Mouse (Mus musculus): Measurements from ENCODE around the gene Cep63.

The Cep63 gene

DNA sequence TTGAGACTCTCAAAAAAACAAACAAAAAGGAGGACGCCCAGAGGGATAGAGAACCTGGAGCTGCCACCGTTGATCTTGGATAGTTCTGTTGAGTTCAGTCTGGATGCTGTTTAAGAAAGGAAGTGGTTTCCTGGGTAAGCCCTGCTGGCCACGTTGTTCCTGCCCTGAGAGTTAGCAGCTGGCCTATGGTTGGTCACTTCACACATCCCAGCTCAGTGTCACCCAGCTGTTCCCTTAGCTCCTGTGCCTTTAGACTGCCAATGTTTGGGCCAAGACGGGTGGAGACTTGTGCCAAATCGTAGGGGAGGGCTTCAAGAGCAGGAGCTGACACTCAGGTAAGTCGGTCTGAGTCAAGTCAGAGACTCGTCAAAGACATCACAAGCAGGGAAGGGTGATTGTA is 2.7 kb upstream of the Cep63 start:
- no peak for DNase-seq

DNA sequence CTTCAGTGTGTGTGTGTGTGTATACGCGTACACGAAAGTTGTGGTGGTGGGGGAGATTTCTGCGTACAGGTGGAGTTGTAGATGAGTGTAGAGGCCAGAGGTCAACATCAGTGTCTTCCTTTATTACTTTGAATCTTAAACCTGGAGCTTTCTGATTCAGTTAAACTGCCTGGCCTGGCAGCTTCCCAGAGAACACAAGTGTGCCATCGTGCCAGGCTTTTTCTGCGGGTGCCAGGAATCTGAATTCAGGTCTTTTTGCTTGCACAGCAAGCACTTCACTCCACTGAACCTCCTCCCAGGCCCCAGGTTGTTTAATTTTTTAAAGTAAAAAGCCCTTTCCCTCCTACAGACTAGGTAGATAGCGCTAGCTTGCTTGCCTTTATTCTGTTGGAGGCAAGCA is 1.1 kb upstream of the Cep63 start:
- DNase-seq = peak; percentile 50

DNA sequence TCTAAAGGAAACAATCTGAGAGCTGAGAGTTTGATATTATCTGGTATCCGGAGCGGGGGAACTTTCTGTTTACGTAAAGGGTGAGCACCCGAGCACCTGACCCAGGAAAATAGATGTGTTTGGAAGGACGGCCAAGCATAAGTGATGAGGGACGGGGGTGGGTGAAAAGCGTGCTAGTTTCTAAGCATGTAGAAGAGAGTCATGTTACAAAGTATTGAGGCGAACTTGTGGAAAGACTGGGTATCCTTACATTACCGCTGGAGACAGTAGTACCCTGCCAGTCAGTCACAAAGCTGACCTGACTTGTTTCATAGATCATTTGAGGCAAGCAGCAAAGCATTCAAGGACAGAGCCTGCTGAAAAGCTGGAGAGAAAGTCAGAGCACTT is 498 bp upstream of the Cep63 start:
- no peak for DNase-seq

DNA sequence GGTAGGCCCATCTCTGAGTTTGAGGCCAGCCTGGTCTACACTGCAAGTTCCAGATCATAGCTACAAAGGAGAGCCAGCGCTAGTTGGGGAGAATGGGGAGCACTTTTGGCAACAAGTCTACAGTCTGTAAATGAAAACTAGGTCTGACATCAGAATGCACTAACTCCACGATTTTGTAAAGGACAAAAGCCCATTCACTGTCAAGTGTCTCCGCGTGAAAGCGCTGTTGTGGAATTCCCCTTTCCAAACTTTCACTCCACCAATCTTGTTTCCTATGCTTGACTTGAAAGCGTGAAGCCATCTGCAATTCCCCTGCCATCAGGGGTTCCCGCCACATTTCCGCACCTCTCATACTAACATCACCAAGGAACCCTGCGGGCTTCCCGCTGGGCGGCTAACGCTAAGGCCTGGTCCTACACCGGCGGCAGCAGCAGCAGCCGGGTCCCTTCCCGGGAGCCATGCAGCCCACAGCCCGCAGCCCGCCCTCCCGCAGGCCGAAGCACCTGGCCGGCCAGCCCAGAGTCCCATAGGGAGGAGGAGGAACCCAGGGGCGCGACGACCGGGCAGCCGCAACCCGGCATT is 842 bp downstream of the Cep63 start:
- DNase-seq = no peak

DNA sequence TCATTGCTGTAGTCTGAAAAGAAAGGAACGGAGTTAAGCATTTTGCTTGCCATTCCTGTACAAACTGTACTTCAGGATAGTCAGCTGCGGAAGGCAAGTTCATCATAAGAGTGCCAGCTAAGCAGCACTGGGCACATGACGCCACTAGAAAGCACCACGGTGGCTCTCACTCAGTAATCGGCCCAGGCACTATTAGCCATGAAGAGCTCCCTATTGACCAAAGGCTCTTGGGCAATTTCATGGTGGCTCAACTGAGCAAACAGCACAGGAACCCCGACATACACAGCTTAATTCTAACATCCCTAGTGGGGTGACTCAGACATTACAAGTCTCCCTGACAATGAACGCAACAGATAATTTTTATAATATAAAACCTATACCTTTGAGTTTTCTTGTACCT is 2.8 kb downstream of the Cep63 start:
- DNase-seq = no peak

DNA sequence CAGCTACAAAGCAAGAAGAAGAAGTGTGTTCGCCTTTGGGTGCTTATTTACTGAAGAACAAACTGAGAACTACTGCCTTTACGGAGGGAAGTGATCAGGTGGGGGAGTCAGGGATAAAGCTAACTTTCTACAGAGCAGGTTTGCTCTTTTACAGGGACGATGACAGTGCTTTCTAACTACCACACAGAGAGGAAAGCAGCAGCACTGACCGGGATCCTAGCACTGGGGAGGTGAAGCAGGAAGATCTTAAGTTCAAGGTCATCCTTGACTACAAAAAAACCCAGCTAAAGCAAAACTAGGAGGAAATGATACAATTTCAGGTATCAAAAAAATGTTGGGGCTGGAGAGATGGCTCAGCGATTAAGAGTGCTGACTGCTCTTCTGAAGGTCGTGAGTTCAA is 3.5 kb downstream of the Cep63 start:
- DNase-seq = no peak

DNA sequence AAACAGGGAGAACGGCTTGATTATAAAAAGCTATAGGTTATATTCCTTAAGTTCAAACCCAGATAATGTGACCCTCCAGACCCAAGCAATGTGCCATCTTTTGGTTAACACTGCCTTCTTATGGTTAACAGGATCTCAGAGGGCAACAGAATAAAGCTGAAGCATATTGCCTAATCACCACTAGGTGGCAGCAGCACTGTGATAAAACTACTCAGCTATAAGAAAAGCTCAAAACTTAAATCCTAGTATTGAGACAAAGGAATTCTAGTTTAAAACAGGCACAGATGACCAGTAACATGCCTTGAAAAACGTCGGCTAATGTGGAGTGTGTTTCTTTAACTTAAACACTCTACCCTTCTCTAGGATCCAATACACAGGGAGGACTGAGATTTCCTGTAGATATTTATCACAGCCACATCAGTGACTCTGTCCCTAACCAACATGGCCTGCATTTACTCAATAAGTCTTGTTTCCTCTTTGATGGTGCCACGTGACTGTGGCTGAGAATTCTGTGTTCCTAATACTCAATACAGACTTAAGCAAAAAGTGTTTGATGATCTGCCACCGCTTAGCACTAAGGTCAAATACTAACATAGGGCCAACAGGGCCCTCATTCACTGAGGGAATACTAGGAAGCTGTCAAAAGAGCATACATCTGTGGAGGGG is 4.0 kb downstream of the Cep63 start:
- no peak for DNase-seq

DNA sequence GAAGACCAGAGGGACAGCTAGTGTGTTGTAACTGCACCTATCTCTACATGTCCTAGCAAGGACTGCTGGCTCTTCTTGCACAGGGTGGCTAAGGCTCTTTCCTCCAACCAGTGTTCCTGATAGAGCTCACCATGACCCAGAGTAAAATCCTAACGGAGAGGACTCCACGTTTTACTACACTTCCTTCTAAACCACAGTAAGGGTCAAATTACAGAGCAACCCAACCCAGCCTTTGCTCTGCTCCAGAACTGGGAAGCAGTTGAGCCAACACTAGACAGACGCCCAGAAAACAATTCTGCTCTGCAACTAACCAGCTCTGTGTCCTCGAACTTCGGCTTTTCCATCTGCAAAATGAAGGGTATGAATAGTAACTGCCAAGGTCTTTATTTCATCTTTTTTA is 4.9 kb downstream of the Cep63 start:
- DNase-seq = no peak

DNA sequence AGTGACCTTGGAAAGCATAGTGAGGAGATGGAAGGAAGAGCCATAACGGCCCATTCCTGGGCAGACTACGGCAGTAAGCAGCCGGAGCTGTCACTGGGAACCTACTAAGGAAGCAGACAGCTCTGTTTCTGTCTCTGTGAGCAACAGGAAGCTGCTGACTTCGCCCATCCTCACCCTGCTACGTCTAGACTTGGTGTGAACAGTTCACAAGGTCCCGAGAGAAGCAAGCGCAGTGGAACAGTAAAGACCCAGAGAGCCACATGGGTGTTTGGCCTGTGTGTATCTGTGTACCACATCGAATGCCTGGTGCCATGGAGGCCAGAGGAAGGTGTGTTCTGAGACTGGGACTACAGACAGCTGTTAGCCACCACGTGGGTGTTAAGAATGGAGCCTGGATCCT is 10.1 kb downstream of the Cep63 start:
- no peak for DNase-seq

DNA sequence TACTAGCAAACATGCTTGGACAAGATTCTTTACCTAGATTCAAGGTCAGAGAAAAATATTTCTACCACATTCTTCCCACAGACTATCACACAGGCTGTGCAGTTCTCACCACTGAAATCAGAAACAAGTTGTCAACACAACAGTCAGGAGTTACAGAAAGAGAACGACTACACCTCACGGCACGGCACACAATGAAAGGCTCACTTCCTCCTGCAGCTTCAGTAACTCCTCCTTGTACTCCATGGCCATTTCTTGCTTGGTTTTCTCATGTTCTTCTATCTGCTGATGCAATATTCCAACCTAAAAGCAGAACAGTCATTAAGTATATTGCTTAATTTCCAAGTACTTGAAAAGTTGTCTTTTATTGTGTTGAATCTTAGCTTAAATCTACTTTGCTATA is 11.3 kb downstream of the Cep63 start:
- DNase-seq = no peak

DNA sequence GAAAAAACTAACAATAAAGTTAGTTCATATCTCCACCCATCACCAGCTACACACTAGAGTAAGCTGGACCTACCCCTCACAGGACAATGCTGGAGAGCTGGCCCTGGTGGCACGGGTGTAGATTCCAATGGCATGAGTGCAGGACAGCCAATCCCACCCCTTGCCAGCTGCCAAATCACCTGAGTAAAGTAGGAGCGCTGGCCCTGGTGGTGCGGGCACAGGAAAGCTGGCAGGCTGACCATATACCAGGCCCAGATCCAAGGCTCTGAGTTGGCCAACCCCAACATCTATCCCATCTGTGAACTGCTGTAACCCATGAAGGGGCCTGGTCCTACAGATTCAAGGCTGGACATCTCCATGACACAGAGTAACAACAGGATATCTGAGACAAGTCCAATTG is 17.1 kb downstream of the Cep63 start:
- DNase-seq = no peak

DNA sequence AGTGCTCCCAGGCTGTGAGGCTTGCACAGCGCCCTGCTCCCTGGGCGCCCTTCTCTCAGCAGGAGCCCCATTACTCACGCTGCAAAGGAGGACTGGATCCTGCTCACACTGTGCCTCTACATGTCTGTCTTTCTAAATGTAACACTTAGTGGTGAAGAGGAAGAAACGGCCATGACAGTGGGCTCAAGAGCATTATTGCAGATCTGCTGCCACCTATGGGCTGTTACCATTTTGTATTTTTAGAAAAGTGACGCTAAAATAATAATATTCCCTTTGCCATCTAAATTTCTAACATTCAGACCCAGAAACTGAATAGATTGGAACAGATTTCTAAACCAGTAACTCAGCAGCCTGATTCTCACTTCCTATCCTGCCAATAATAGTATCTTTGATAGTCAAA is 18.9 kb downstream of the Cep63 start:
- no peak for DNase-seq

DNA sequence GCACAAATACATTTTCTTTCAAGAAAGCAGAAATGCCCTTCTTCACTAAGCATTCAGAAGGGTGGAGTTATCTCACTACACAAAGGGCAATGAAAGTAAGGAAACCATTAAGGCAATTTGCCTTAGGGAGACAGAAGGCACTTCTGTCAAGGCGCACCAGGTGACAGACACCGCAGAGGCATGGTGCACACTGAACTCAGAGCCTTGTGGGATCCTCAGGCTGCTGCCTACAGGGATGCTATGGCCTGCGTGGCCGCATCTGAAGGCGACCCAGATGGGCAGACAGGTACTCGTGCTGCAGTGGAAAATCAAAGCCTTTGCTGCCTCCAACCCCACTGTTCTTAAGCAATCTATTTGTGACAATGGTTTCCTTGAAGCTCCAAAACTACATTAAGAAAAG is 21.2 kb downstream of the Cep63 start:
- no peak for DNase-seq

DNA sequence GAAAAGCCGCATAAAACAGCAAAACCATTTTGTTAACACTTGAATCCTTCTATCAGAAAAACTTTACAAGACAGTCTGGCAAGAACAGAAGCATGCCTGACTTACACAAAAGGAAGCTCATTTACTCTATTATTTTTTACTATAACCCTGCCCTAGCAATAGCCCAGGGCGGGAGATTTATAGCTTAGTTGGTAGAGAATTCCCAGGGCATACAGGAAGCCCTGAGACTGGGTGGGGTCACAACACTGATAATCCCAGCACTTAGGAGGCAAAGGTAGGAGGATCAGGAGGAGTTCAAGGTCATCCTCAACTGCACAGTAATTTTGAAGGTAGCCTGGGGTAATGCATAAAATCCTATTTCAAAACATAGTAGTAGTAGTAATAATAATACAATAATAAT is 24.7 kb downstream of the Cep63 start:
- no peak for DNase-seq

DNA sequence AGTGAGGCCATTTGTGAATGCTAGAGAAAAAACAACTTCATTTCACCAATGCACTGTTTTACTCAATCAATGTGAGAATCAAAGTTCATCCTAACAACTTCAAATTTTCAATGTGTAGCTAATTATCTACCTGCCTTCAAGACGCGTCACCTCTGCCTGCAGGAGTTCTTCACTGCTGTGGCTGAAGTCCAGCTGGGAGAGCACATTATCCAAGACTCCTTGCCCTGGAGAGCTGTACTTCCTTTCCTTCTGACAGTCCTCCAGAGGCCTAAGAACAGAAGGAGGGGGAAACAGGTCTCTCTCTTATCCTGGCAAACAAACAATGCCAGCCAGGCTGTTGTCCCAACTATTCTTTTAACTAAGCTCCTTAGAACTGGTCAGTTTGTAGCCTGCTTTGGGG is 25.1 kb downstream of the Cep63 start:
- DNase-seq = no peak

DNA sequence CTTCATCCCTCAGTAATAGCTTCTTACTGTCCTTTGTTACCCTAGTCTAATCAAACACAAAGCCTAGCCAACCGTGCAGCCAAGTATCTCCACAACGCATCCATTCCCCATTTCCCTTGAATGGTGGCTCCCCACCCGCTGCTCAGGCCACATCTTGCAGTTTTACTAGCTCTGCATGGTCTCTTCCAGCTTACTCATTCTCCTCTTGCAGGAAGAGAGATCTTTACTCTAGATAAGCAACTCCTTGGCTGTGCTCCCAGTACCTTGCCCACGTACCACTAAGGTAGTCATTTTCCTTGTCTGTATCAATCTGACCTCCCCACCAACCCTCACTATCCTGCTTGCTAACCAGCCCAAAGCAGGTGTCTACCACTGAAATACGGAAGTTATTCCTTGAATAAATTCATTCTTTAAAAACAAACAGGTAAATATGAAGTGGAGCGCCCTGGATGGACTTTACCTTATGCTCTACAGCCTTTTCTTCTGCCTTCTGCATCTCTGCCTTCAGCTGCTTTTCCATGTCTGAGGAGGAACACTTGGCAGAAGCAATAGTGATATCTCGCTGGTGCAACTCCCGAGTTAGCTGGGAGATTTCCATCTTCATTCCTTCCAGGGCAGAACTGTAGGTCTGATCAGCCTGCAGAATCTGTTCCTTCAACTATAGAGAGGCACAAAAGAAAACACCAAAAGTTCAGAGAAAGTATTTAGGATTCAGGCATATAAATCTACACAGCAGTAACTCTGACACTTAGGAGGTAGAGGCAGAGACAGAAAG is 30.5 kb downstream of the Cep63 start:
- DNase-seq = no peak

DNA sequence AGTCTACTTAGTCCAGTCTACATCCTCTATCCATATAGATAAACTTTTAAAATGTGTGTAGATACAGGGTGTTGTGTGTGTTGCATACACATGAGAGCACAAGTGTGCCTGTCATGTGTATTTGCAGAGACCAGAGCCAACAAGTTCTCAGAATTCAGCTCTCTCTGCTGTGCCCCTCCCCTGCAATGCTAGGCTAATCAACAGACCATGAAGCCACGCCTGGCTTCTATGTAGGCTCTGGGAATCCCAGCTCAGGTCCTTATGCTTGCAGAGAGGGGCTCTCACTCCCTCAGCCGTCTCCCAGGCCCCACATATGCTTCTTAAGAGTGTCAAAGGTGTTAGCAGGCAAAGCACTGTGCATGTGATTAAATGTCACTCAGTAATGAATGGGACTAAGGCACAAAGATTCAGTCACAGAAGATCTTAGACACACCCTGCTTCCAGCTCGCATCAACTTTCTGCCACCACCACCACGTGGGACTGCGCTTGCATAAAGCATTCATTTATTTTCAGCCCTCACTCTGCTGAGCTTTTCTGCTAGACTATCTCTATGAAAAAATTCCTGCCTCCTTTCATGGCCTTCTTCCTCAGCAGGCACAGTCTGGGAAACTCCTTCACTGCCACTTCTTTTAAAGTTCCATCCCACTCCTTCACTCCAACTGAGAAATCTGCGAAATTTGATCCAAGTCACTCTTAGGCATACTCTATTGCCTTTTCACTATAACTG is 31.5 kb downstream of the Cep63 start:
- DNase-seq = no peak

DNA sequence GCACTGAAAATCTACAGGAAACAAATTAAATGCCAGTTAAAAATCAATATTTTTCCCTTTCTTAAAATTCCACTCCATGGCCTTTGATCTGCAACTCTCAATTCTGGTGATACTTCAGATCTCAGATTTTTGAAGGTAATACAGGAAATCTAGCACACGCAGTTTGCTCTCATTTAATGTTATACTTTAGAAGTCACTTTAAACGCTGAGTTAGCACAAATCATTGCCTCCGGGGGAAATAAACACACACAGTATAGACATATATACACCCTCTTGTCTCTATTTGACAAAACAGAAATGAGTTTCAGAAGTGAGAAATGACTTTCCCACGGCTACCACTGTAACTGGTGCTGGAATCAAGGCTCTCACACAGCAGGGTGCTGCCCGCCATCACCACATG is 39.0 kb downstream of the Cep63 start:
- DNase-seq = no peak

DNA sequence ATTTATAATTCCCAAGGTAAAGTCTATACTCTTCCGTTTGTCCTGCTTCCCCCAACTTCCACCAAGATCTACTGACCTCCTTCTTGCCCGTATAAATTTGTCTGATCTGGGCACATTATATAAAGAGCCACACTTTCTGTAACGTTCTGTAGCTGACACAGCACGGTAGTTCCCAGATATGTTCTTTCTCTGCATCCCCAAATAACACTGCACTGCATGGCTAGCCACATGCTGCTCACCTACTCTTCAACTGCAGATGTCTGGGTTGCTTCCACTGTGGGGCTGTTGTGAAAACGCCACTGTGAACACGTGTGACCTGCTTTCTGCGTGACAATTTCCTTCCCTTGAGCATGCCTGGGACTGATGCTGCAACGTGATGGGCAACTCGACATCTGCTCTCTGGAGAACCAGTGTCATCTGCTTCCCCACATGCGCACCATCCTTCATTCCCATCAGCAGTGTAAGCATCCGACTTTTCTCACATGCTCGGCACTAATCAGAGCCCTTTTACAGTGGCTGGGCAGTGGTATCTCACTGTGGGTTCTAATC is 44.3 kb downstream of the Cep63 start:
- no peak for DNase-seq

DNA sequence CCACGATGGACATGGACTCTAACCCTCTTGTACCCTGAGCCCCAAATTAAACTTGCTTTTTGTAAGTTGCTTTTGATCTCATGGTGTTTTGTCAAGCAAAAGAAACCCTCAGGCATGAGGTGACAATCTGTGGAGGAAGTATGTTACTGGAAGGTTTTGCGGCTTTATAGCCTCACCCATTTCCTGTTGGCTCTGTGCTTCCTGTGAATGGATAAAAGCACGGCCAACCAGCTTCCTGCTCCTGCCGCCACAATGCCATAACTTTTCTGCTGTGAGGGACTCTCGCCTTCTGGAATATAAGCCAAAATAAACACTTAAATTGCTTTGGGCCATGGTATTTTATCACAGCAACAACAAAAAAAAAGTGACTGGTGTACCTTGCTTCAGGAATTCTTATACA is 48.9 kb downstream of the Cep63 start:
- DNase-seq = no peak

DNA sequence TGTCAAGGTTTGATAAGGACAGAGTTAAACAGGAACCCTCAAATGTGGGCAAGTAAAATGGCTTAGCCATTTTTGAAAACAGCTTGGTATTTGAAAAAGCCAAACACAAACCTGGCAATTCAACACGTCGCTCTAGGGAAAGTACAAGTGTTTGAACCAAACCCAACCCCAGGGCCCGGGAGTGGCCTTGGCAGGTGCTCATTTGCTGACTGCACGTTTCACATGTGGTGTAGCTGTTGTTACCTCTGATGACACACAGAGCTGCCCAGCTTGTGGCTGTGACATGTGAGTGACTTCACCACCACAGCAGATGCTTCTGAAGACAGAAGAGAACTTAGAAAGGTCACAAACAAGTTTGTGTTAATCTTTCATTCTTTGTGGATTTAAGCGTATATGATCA is 53.4 kb downstream of the Cep63 start:
- no peak for DNase-seq

DNA sequence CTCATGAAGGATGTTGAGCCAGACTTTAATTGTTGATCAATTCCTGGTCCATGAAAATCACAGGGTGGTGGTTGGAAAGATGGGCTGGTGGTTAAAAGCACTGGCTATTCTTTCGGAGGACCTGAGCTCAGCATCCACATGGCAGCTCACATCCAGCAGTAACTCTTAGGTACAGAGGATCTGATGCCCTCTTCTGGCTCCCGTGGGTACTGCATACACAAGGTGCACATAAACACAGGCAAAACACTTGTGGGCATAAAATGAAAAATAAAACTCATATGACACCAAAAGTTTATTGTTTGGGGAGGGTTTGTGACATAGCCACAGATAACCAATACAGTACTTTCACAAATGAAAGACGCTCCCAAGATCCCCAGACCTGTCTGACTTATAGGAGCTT is 67.9 kb downstream of the Cep63 start:
- DNase-seq = no peak

DNA sequence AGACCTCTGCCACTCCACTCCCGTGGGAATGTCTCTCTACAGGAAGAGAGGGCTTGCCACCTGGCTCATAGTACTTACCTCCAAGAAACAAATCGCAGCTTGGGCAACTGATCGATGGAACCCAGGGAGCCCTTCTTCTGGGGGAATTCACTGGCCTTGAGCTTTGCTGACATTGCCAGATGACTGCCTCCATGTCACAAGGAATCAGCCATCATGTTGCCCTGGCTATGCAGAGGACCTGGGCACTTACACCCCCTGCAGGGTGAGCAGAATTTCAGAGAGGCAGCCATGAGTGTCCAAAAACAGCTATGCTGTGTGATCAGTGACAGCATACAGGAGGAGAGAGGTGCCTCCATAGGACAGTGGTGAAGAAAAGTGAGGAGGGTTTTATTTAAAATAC is 72.6 kb downstream of the Cep63 start:
- no peak for DNase-seq

DNA sequence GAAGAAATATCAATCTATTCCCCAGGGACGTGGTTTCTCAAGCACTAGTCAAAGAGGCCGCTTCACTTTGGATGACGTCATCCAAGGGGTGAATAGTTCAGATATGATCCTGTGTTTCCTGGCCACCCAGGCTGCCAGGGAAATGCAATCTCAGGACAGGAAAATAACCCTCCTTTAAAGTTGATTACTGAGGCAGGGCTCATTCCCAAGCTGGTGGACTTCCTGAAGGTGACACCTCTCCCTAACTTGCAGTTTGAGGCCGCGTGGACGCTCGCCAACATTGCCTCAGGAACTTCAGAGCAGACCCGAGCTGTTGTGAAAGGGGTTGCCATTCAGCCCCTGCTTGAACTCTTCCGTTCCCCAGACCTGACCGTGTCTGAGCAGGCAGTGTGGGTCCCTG is 74.6 kb downstream of the Cep63 start:
- no peak for DNase-seq

Measured in cerebellum, adult 11-12 months (tissue).